Mouse (Mus musculus): ENCODE data around the gene Gm17087.

Gene Gm17087

GRCm38 (mm10) chr17:8566850-8567249, at the start of gene Gm17087:
Gm17087 (minus strand) TSS chr17:8566950.
- DNase-seq (ENCODE audit: low read depth): no peak

DNA sequence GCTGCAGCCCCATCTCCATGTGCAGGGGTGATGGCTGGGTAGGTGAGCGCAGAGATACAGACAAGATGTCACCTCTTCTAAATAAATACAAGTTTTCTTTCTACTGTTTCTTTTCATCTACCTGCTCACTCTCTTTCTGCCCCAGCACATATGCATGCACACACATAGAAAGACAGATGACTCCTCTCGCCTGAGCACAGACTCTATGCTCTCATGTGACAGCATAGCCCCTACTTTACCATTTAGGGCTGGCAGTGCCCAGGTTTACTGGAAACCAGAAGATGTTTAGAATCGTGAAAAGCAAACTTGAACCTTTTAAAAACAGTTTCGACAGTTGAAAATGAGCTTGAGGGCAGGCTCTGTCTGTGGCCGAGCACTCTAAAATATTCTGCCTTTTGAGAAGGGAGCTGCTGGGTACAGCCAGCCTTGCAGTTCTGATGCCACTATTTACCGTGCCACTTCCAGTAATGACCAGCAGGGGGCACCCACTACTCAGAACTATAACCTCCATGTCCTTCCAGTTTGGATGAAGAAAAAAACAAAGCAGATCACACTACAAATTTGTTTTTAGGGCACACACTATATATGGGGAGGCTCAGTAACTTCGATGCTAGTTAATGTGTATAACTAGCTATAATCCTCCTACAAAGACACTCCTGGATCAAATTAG, 47.3 kb upstream of the Gm17087 start:
- DNase-seq (ENCODE audit: low read depth): peak; percentile 74

DNA sequence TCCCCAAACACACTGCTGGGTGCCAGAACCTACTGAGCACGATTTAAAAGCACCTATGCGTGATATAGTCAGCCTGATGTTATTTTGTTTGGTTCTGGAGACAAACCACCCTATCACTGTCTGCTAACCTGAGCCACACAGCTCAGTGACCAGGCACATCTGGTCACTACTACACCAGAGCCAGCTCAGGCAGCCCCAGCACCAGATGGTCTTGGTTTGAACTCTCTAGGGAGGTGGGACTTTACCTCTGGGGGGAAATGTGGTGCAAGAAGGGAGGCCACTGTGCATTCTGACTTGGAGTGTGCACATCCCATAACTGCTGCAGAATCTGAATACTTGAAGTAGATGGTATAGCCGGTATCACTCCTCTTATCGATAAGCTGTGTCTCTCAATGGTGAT, 45.2 kb upstream of the Gm17087 start:
- no peak for DNase-seq (ENCODE audit: low read depth)

DNA sequence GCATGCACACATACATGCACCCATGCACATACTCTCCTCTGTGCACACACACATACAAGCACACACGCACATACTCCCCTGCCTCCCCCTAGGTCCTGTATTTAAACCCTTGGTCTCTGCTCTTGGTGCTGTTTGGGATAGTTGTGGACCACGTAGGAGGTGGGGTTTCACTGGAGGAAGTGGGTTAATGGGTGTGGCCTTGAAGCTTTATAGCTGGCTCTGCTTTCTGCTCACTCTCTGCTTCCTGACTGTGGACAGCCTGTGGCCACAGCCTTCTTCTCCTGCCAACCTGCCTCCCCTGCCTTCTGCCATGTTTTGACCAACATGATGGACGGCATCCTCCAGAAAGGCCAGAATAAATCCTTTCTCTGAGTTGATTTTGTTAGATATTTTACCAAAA, 39.9 kb upstream of the Gm17087 start:
- DNase-seq (ENCODE audit: low read depth): no peak

GRCm38 (mm10) chr17:8605921-8606320, 39.2 kb upstream of the Gm17087 start:
- no peak for DNase-seq (ENCODE audit: low read depth)

DNA sequence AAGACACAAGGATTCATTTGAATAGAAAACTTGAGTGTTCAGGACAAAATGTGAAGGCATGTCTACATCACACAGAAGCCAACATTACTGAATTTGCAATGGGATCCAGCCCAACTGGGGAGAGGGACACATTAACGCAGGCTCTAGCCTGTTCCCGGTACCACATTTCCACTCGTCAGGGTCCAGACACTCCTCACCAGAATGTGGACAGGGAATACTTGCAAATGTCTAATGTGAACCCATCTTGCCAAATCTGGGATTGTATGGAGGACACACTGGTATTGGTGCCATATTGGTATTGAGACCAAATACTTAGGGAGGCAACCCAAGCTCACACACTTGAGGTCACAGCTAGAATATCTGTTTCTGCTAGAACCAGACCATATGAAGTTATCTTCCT, 36.2 kb upstream of the Gm17087 start:
- no peak for DNase-seq (ENCODE audit: low read depth)

- peak; percentile 74 for DNase-seq (ENCODE audit: low read depth)
These were observed 31.0 kb upstream of the Gm17087 start for GRCm38 (mm10) chr17:8597790-8598189.

DNA sequence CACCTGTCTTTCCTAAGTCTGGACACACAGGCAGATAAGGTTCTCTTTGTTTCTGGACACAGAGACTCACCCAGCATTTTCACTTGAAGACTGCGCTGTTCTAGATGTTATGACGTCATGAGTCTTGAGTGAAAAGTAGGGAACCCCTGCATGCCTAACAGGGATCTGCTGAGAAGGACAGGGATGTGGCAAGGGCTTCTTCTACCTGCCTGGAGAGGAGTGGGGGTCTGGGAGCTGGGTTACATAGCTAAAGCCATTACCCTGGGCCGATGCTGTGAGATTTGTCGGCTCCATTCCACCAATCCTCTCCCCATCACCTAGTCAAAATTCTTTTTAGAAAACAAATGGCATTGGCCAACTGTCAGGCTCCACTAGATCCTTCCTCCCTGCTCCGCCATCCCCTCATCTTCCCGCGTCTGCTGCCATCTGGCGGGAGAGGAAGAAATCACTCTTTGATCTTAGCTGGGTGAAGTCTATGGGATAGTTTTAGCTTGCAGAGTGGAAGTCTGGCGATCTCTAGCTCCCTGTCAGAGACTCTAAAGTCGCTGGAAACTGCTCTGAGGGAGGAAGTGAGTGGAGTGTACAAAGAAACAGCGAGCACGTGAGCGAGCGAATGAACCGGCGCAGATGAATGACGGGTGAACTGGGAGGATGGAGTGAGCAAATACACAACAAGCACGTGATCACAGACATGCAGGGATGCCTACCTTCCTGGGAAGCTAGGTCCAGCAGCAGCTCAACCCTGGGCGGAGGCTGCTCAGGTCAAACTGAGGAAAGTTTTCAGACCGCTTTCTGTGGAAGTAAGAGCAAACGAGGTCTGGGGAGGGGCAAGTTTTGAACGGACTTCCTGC, 25.9 kb upstream of the Gm17087 start:
- DNase-seq (ENCODE audit: low read depth): peak; percentile 79

DNA sequence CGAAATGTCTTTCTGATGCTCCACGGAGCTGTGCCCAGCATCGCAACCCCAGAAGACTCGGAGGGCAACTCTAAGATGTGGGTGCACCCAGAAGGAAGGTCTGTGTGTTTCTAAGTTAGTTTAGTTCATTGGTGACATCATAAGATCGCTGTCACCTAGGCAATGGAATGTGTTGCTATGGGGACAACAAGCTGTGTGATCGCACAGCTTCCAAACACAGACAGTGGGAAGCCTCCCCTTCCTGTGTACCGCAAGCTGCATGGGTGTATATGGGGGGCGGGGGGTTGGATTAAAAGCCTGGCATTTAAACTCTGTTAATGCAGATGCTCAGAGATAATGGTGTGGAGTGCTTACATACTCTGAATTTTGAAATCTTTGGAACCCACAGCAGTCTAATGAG, 14.8 kb upstream of the Gm17087 start:
- DNase-seq (ENCODE audit: low read depth): no peak

- peak; percentile 39 for DNase-seq (ENCODE audit: low read depth)
These were observed 13.6 kb upstream of the Gm17087 start for GRCm38 (mm10) chr17:8580360-8580759.

- no peak for DNase-seq (ENCODE audit: low read depth)
These were observed 7.0 kb upstream of the Gm17087 start for GRCm38 (mm10) chr17:8573542-8574260.

GRCm38 (mm10) chr17:8562886-8563280, 3.9 kb downstream of the Gm17087 start:
- no peak for DNase-seq (ENCODE audit: low read depth)

GRCm38 (mm10) chr17:8562101-8562885, 4.5 kb downstream of the Gm17087 start:
- DNase-seq (ENCODE audit: low read depth): peak; percentile 77

- no peak for DNase-seq (ENCODE audit: low read depth)
These were observed 8.8 kb downstream of the Gm17087 start for GRCm38 (mm10) chr17:8557926-8558325.

- no peak for DNase-seq (ENCODE audit: low read depth)
These were observed 10.5 kb downstream of the Gm17087 start for GRCm38 (mm10) chr17:8556223-8556622.

DNA sequence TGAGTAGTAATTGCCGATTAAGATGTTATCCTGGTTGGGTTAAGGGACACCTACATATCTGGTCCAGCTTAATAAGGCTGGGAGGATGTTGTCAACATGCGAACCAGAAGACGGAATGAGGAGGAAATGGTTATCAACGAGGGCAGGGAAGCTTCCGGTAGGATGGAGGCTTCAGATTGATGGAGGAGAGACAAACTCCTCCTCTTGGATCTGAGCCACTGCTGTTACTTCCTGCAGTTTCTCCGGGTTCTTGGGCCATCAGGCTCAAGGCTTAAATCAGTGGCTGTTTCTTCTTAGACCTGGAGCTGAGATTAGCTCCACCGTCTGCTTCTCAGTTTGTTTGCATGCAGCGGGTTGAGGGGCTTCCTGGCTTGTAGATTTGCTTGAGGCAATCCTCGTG, 11.0 kb downstream of the Gm17087 start:
- DNase-seq (ENCODE audit: low read depth): no peak

GRCm38 (mm10) chr17:8554219-8554618, 12.5 kb downstream of the Gm17087 start:
- no peak for DNase-seq (ENCODE audit: low read depth)

GRCm38 (mm10) chr17:8553601-8554000, 13.1 kb downstream of the Gm17087 start:
- DNase-seq (ENCODE audit: low read depth): no peak

GRCm38 (mm10) chr17:8552346-8553035, 14.3 kb downstream of the Gm17087 start:
- no peak for DNase-seq (ENCODE audit: low read depth)

DNA sequence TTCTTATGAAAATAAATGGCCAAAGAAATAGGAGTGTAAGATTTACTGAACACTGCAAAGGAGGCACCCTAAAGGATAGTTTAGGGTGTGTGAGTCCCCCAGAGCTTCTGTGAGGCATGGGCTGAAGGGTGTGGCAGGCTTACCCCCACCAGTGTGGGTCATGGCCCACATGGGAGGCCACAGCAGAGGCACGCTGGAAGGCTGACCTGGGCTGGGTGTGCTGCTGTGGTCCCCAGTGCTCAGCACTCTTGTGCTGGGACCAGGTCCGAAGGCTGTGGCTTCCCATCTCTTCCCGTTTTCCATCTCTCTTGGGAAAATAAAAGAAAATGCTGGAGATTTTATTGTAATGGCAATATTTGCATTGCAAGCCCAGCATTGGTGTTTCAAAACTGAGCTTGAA, 15.1 kb downstream of the Gm17087 start:
- DNase-seq (ENCODE audit: low read depth): no peak

DNA sequence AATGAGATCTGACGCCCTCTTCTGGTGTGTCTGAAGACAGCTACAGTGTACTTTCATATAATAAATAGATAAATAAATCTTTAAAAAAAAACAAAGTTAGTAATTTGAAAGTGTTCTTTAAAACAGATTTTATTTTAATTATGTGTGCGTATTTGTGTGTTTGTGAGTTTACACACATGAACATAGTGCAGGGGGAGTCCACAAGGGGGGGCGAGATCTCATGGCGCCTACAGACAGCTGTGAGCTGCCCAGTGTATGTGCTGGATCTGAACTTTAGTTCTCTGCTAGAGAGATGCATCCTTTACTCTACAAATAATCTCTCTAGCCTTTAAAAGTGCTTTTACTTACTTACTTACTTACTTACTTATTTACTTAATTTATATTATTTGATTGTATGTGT, 18.0 kb downstream of the Gm17087 start:
- DNase-seq (ENCODE audit: low read depth): no peak
